Comparison of ENCODE assay signal across 32 mouse cellular contexts in genomic region chr10:75051364-75052074, GRCm38 (mm10). TPM values are rescaled to one million over a fixed set of nuclear protein-coding genes. Genes with fewer than 3 reads are reported as not detected.
DNase-seq lines count a peak whose midpoint lies in the region; ATAC-seq and TF ChIP-seq lines count a peak whose summit lies in the region.
"Had no signal": no experiment of that assay in that cellular context is flagged by ENCODE, and none has a peak within 500 bp of the region (broad histone marks: within the 10 kb centered on the region; RNA-seq: fewer than 3 reads in every experiment).

No protein-coding gene starts in this region.

- H3K9me3 ChIP-seq in liver, embryonic 11.5 days (ENCODE audit: control insufficient read depth, low read length), result no peaks in the 10 kb centered on the region
- H3K9me3 ChIP-seq in G1E (replicated peaks), result peaks cover 87% of the 10 kb centered on the region
- H3K9me3 ChIP-seq in midbrain, postnatal 0 days (ENCODE audit: low read length), result no peaks in the 10 kb centered on the region
- H3K9me3 ChIP-seq: embryonic facial prominence, embryonic 10.5 days; embryonic facial prominence, embryonic 13.5 days; forebrain, embryonic 12.5 days; forebrain, embryonic 15.5 days; heart, embryonic 12.5 days; heart, embryonic 15.5 days had no signal

- peak overlapping the region; percentile 8; the same call in 1 of the 2 replicates for H3K9ac ChIP-seq in liver, adult 2 months (ENCODE audit: low read depth, low read length)
- no peak overlapping the region for H3K9ac ChIP-seq in liver, embryonic 11.5 days (ENCODE audit: low read depth, low read length)
- H3K9ac ChIP-seq in midbrain, postnatal 0 days (replicated peaks; ENCODE audit: low read length, poor library complexity, severe bottlenecking), result no peak overlapping the region
- H3K9ac ChIP-seq: embryonic facial prominence, embryonic 13.5 days; forebrain, embryonic 12.5 days; forebrain, embryonic 15.5 days; heart, embryonic 12.5 days; heart, embryonic 15.5 days; hindbrain, embryonic 14.5 days had no signal

- no peaks in the 10 kb centered on the region for H3K36me3 ChIP-seq in liver, adult 2 months (ENCODE audit: control insufficient read depth, insufficient read depth, low read length)
- H3K36me3 ChIP-seq in liver, embryonic 11.5 days (ENCODE audit: control insufficient read depth, insufficient read depth, low read length), result no peaks in the 10 kb centered on the region
- H3K36me3 ChIP-seq in G1E (replicated peaks), result no peaks in the 10 kb centered on the region
- H3K36me3 ChIP-seq in midbrain, postnatal 0 days (ENCODE audit: insufficient read depth, low read length), result peaks cover 16% of the 10 kb centered on the region; the same call in 1 of the 2 replicates
- H3K36me3 ChIP-seq: forebrain, embryonic 15.5 days; heart, embryonic 12.5 days; heart, embryonic 15.5 days had no signal

- no peak overlapping the region for H3K4me2 ChIP-seq in liver, embryonic 11.5 days
- H3K4me2 ChIP-seq in midbrain, postnatal 0 days (ENCODE audit: low read depth, low read length, poor library complexity, severe bottlenecking), result no peak overlapping the region
- H3K4me2 ChIP-seq: embryonic facial prominence, embryonic 13.5 days; forebrain, embryonic 12.5 days; forebrain, embryonic 15.5 days; heart, embryonic 12.5 days; heart, embryonic 15.5 days; hindbrain, embryonic 14.5 days had no signal

- peaks cover 7% of the 10 kb centered on the region; the same call in 1 of the 2 replicates for H3K79me2 ChIP-seq in liver, adult 2 months (ENCODE audit: control insufficient read depth, insufficient read depth, low read length)

- TF ChIP-seq POLR2A in liver, adult 2 months (IDR thresholded peaks at IDR 0.05; ENCODE audit: extremely low read depth, insufficient read depth, low read length), result no peak

- ATAC-seq in liver, embryonic 11.5 days (replicated peaks; ENCODE audit: low FRiP score), result no peak
- ATAC-seq in G1E (ENCODE audit: extremely low read depth, insufficient number of reproducible peaks, low FRiP score, poor library complexity, severe bottlenecking), result no peak
- no peak for ATAC-seq in midbrain, postnatal 0 days (ENCODE audit: low FRiP score)
- ATAC-seq: CD4-positive, CD25-positive, alpha-beta regulatory T cell, adult 4 months; hindbrain, postnatal 0 days; inflammation-experienced regulatory T-cells, adult 6 months; intestine, embryonic 16.5 days; Patski had no signal

- DNase-seq in cerebellum, postnatal 14 days, result peak; percentile 58 to 61
- no peak for DNase-seq in cerebellum, adult 9-10 months
- DNase-seq in heart, adult 11 months, result peak; percentile 86
- DNase-seq in heart, postnatal 36 days, result no peak
- peak; percentile 55 for DNase-seq in liver, adult 2 months (ENCODE audit: extremely low read depth, low read depth, low spot score)
- no peak for DNase-seq in liver, embryonic 11.5 days (ENCODE audit: low spot score)
- no peak for DNase-seq in G1E (ENCODE audit: low spot score)
- DNase-seq in midbrain, postnatal 0 days (ENCODE audit: low spot score), result no peak
- DNase-seq: adrenal gland, postnatal 10 days; adrenal gland, postnatal 36 days; cerebellum, adult 11-12 months; embryo, embryonic 11 days; gastrocnemius, adult 2 months; gastrocnemius, postnatal 14 days; heart, adult 18-20 months; heart, postnatal 10 days; heart, postnatal 4 days had no signal

- WGBS in liver, adult 2 months, result 47% methylated on average over 21 of the region's 21 CpGs
- 87% methylated on average over 21 of the region's 21 CpGs for WGBS in liver, embryonic 11.5 days
- 93% methylated on average over 21 of the region's 21 CpGs for WGBS in midbrain, postnatal 0 days

- H3K27ac ChIP-seq in liver, adult 2 months (replicated peaks; ENCODE audit: insufficient read depth, low read depth, low read length), result no peak overlapping the region; the same call in 1 of the 2 replicates
- H3K27ac ChIP-seq in liver, embryonic 11.5 days (ENCODE audit: low read depth, low read length), result no peak overlapping the region
- no peak overlapping the region for H3K27ac ChIP-seq in midbrain, postnatal 0 days (ENCODE audit: low read depth, low read length)
- H3K27ac ChIP-seq: embryonic facial prominence, embryonic 10.5 days; embryonic facial prominence, embryonic 13.5 days; forebrain, embryonic 12.5 days; forebrain, embryonic 15.5 days; gastrocnemius, adult 2 months; heart, embryonic 15.5 days; hindbrain, embryonic 14.5 days; hindbrain, postnatal 0 days had no signal

- peaks cover 34% of the 10 kb centered on the region for H3K4me1 ChIP-seq in liver, adult 2 months (ENCODE audit: control insufficient read depth, insufficient read depth, low read length)
- peaks cover 29% of the 10 kb centered on the region for H3K4me1 ChIP-seq in liver, embryonic 11.5 days (replicated peaks; ENCODE audit: control insufficient read depth, insufficient read depth, low read length)
- H3K4me1 ChIP-seq in G1E (ENCODE audit: insufficient read depth, low read depth, low read length), result no peaks in the 10 kb centered on the region
- H3K4me1 ChIP-seq in midbrain, postnatal 0 days (ENCODE audit: insufficient read depth, low read length), result peaks cover 4% of the 10 kb centered on the region; the same call in 1 of the 2 replicates

- peak overlapping the region; percentile 29; the same call in 1 of the 2 replicates for H3K4me3 ChIP-seq in liver, adult 2 months (ENCODE audit: insufficient read depth, low read depth, low read length)
- H3K4me3 ChIP-seq in liver, embryonic 11.5 days (ENCODE audit: low read depth, low read length), result no peak overlapping the region
- peak overlapping the region; percentile 12; the same call in 1 of the 2 replicates for H3K4me3 ChIP-seq in G1E (ENCODE audit: low read depth, low read length)
- H3K4me3 ChIP-seq in midbrain, postnatal 0 days (ENCODE audit: low read depth, low read length), result no peak overlapping the region
- H3K4me3 ChIP-seq: embryonic facial prominence, embryonic 10.5 days; embryonic facial prominence, embryonic 13.5 days; erythroblast, embryonic 14.5 days; forebrain, embryonic 12.5 days; forebrain, embryonic 15.5 days; gastrocnemius, adult 2 months; heart, embryonic 12.5 days; heart, embryonic 15.5 days had no signal

- intact Hi-C loops in heart, postnatal 36 days (cut with DNase I), result loop anchor here (10.0 kb wide), 1 partner anchor 203 kb away; no protein-coding TSS in a partner anchor

- no peaks in the 10 kb centered on the region for H3K27me3 ChIP-seq in liver, adult 2 months (ENCODE audit: control insufficient read depth, insufficient read depth, low read length)
- H3K27me3 ChIP-seq in liver, embryonic 11.5 days (replicated peaks; ENCODE audit: control insufficient read depth, insufficient read depth, low read length), result no peaks in the 10 kb centered on the region
- no peaks in the 10 kb centered on the region for H3K27me3 ChIP-seq in G1E (ENCODE audit: insufficient read depth, low read length)
- H3K27me3 ChIP-seq in midbrain, postnatal 0 days (ENCODE audit: insufficient read depth, low read length), result no peaks in the 10 kb centered on the region
- H3K27me3 ChIP-seq: embryonic facial prominence, embryonic 13.5 days; forebrain, embryonic 12.5 days; forebrain, embryonic 15.5 days; Patski had no signal

- no peak for TF ChIP-seq CTCF in liver, adult 2 months (IDR thresholded peaks at IDR 0.05; ENCODE audit: low read depth, low read length)
- TF ChIP-seq CTCF in G1E (IDR thresholded peaks at IDR 0.05; ENCODE audit: low read depth, low read length), result no peak
- TF ChIP-seq CTCF in midbrain, postnatal 0 days (IDR thresholded peaks at IDR 0.05), result no peak

RNA-seq across cellular contexts. Expression of gene Bcr, which starts 8.9 kb away (rescaled TPM):
- 1 to 10 TPM; 8.3 to 9.1 TPM for total RNA-seq in heart, postnatal 36 days (2021)
- 7.5 and 12.0 TPM in 2 replicates for total RNA-seq in liver, adult 2 months (2014; rRNA removed)
- polyA plus RNA-seq in liver, adult 2 months (2012; rRNA removed), result 14.4 and 14.7 TPM in 2 replicates
- 4.2 and 6.8 TPM in 2 replicates for polyA plus RNA-seq in liver, embryonic 11.5 days (2014; fragmentation: Nextera tagmentation; extraction: Ambion mirVana)
- total RNA-seq in G1E (2014; fragmentation: Nextera tagmentation) (not detected in 2 replicates), G1E (2017) (0.12 and 0.71 TPM in 2 replicates)
- not detected in 2 replicates for polyA plus RNA-seq in G1E (2012)
- total RNA-seq in midbrain, postnatal 0 days (2014; rRNA removed), result 59.8 and 63.5 TPM in 2 replicates
- 9.4 and 11.0 TPM in 2 replicates for polyA plus RNA-seq in midbrain, postnatal 0 days (2015; fragmentation: Nextera tagmentation; extraction: Ambion mirVana)

RNA-seq across cellular contexts. Expression of gene Rab36, which starts 14.7 kb away (rescaled TPM):
- under 1 TPM; 0.58 to 0.92 TPM for total RNA-seq in heart, postnatal 36 days (2021)
- total RNA-seq in liver, adult 2 months (2014; rRNA removed), result 0.18 and 0.34 TPM in 2 replicates
- polyA plus RNA-seq in liver, adult 2 months (2012; rRNA removed), result 0.34 and 0.70 TPM in 2 replicates
- 6.5 and 7.8 TPM in 2 replicates for polyA plus RNA-seq in liver, embryonic 11.5 days (2014; fragmentation: Nextera tagmentation; extraction: Ambion mirVana)
- total RNA-seq in G1E (2014; fragmentation: Nextera tagmentation) (not detected in 2 replicates), G1E (2017) (0.05 and 0.17 TPM in 2 replicates)
- polyA plus RNA-seq in G1E (2012), result 0.02 TPM in 1 of 2 replicates, not detected in the other
- 15.5 and 18.1 TPM in 2 replicates for total RNA-seq in midbrain, postnatal 0 days (2014; rRNA removed)
- polyA plus RNA-seq in midbrain, postnatal 0 days (2015; fragmentation: Nextera tagmentation; extraction: Ambion mirVana), result 28.4 and 30.9 TPM in 2 replicates
- polyA plus RNA-seq: erythroblast, embryonic 14.5 days had no signal

RNA-seq across cellular contexts. Expression of gene Rsph14, which starts 19.1 kb away (rescaled TPM):
- total RNA-seq in heart, postnatal 36 days (2021), result not detected
- not detected in 2 replicates for total RNA-seq in liver, adult 2 months (2014; rRNA removed)
- not detected in 2 replicates for polyA plus RNA-seq in liver, adult 2 months (2012; rRNA removed)
- polyA plus RNA-seq in liver, embryonic 11.5 days (2014; fragmentation: Nextera tagmentation; extraction: Ambion mirVana), result not detected in 2 replicates
- total RNA-seq in G1E (2014; fragmentation: Nextera tagmentation) (not detected in 2 replicates), G1E (2017) (0.16 TPM in 1 of 2 replicates, not detected in the other)
- not detected in 2 replicates for polyA plus RNA-seq in G1E (2012)
- 0.27 and 1.5 TPM in 2 replicates for total RNA-seq in midbrain, postnatal 0 days (2014; rRNA removed)
- polyA plus RNA-seq in midbrain, postnatal 0 days (2015; fragmentation: Nextera tagmentation; extraction: Ambion mirVana), result 0.43 and 1.2 TPM in 2 replicates
- total RNA-seq: gastrocnemius, adult 2 months; gastrocnemius, postnatal 14 days; gastrocnemius, postnatal 4 days; heart, adult 18-20 months; heart, postnatal 10 days; heart, postnatal 4 days had no signal
- polyA plus RNA-seq: C2C12; CD4-positive, CD25-positive, alpha-beta regulatory T cell, adult 4 months; embryonic facial prominence, embryonic 10.5 days; embryonic facial prominence, embryonic 13.5 days; erythroblast, embryonic 14.5 days; heart, embryonic 12.5 days; heart, embryonic 15.5 days; inflammation-experienced regulatory T-cells, adult 6 months; intestine, embryonic 16.5 days; Patski had no signal

Comparison
In these comparisons a context has a peak if more than half of its experiments do, and no peak if none do; other contexts are left out.
1. DNase-seq: peak in cerebellum, postnatal 14 days (2 of 2), heart, adult 11 months (single experiment) and liver, adult 2 months (single experiment); none in cerebellum, adult 9-10 months (single experiment), heart, postnatal 36 days (0 of 2), liver, embryonic 11.5 days (single experiment), G1E (single experiment) and midbrain, postnatal 0 days (single experiment).
2. H3K4me3 ChIP-seq: peak in liver, adult 2 months (single experiment) and G1E (single experiment); none in liver, embryonic 11.5 days (single experiment) and midbrain, postnatal 0 days (single experiment).